Mouse (Mus musculus) limb, embryonic 14.5 days (tissue): Measurements from ENCODE around the gene Helz2. TPM values are rescaled to one million over a fixed set of nuclear protein-coding genes. Genes with fewer than 3 reads are reported as not detected.
"Not testable (repeated sequence)": the region's sequence is repeated elsewhere in the genome, so short reads cannot be mapped to it uniquely, and the experiment has no call there.

Experiments
- ATAC-seq: fragments of 200-750 bp; cut with Nextera tagmentation; 2 replicates; pipeline ENCODE4 v1.8.0; 2017; ENCODE audit warnings: low read depth, moderate number of reproducible peaks, moderate TSS enrichment; ENCODE audit not compliant: low FRiP score
- DNase-seq: peaks from one replicate; pipeline ENCODE4 v3.0.0-alpha.2; 2015; ENCODE audit warnings: low spot score
- H3K27ac ChIP-seq: fragments of 300-500 bp; sonication (generic); replicated peaks from 2 replicates; pipeline ENCODE4 v1.5.1; 2014; ENCODE audit warnings: low read depth, mild to moderate bottlenecking, low read length, moderate library complexity, mixed read lengths
- H3K27me3 ChIP-seq: fragments of 300-500 bp; sonication (generic); 2 replicates; pipeline ENCODE4 v1.6.1; 2014; ENCODE audit warnings: low read length, mixed read lengths; ENCODE audit not compliant: control insufficient read depth, insufficient read depth
- H3K36me3 ChIP-seq: fragments of 300-500 bp; sonication (generic); 2 replicates; pipeline ENCODE4 v1.6.1; 2014; ENCODE audit warnings: mild to moderate bottlenecking, low read length, moderate library complexity, mixed read lengths; ENCODE audit not compliant: control insufficient read depth, insufficient read depth
- H3K4me1 ChIP-seq: fragments of 300-500 bp; sonication (generic); 2 replicates; pipeline ENCODE4 v1.6.1; 2014; ENCODE audit warnings: antibody characterized with exemption, low read length, mixed read lengths; ENCODE audit not compliant: control insufficient read depth, insufficient read depth
- H3K4me2 ChIP-seq: fragments of 300-500 bp; sonication (generic); replicated peaks from 2 replicates; pipeline ENCODE4 v1.6.1; 2014; ENCODE audit warnings: low read depth, mild to moderate bottlenecking, low read length, moderate library complexity; ENCODE audit not compliant: severe bottlenecking
- H3K4me3 ChIP-seq: fragments of 300-500 bp; sonication (generic); replicated peaks from 2 replicates; pipeline ENCODE4 v1.5.1; 2014; ENCODE audit warnings: low read length
- H3K9ac ChIP-seq: fragments of 300-500 bp; sonication (generic); 2 replicates; pipeline ENCODE4 v1.6.1; 2014; ENCODE audit warnings: mild to moderate bottlenecking, low read depth, low read length, moderate library complexity; ENCODE audit not compliant: severe bottlenecking
- H3K9me3 ChIP-seq: fragments of 300-500 bp; sonication (generic); 2 replicates; pipeline ENCODE4 v1.6.1; 2016; ENCODE audit warnings: low read length; ENCODE audit not compliant: control insufficient read depth
- POLR2A ChIP-seq: fragments of 200-500 bp; IDR thresholded peaks from 2 replicates; pipeline ENCODE4 v1.8.0; 2012; ENCODE audit warnings: inconsistent platforms, mild to moderate bottlenecking, moderate library complexity, borderline replicate concordance; ENCODE audit not compliant: insufficient read depth, insufficient read length; ENCODE audit errors: extremely low read depth
- WGBS: fragments of 180-500 bp; shearing (Covaris S2); extraction: QIAGEN DNeasy Blood & Tissue Kit; methylation state at CpG from one replicate; pipeline ENCODE4 v1.1.7; 2014; 5-methylcytosine and 5-hydroxymethylcytosine counted together
- polyA plus RNA-seq, 2 experiments: library from polyadenylated mRNA; depleted of rRNA in 1 of 2; stranded (reverse) in 1 of 2; unstranded in 1 of 2; fragments of >200 nt; fragmentation: Nextera tagmentation in 1 of 2; extraction: Ambion mirVana in 1 of 2; gene quantifications; 2 replicates each; pipeline versions ENCODE4 v1.2.1 to v1.2.3; 2012 to 2014

Helz2 gene
- polyA plus RNA-seq (2012; rRNA removed) (6.4 and 8.3 TPM in 2 replicates), polyA plus RNA-seq (2014; fragmentation: Nextera tagmentation; extraction: Ambion mirVana) (1.3 and 1.5 TPM in 2 replicates)

DNA sequence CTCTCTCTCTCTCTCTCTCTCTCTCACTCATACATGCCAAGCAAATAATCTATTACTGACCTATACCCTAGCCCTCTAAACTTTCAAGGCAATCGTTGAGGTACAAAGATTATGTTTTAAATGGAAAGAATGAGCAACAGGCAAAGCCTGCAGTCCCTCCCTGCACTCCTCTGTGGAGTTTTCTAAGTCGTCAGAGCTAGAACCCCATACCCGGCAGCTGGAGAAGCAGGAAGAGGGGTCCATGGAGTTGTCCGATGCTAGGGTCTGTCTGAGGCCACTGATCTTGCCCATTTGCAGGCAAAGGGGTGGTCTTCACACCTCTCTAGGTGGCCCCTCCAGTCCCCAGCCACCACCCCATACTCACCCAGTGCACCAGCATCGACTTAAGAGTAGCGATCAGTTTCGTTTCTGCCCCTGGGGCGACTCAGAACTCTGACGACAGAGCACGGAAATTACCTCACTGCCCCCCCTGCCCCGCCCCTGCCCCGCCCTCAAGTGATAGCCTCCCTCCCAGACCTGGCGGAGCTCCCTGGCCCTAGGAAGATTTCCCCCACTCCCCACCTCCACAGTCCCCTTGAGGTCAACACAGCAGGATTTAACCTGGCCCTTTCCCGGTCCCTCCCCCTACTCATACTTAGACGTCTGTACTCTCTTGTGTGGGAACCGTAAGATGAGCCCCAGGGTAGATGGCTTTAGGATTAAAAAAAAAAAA, at the start of gene Helz2:
Helz2 (minus strand) TSS at position 426 of the 712 bp plus-strand sequence.
- H3K9ac ChIP-seq, result peak within 1 kb of the TSS; percentile 66
- ATAC-seq (peak; percentile 59; the same call in 1 of the 2 replicates), DNase-seq (peak; percentile 42)
- H3K27me3 ChIP-seq, result no peaks in the 10 kb centered on the region
- H3K36me3 ChIP-seq, result peaks cover 4% of the 10 kb centered on the region; the same call in 1 of the 2 replicates
- WGBS, result 5% methylated on average over 14 of the region's 16 CpGs
- H3K4me3 ChIP-seq, result peak within 1 kb of the TSS; percentile 49
- H3K4me1 ChIP-seq, result peaks cover 6% of the 10 kb centered on the region
- no peak for TF ChIP-seq POLR2A
- H3K4me2 ChIP-seq, result peak within 1 kb of the TSS; percentile 61
- no peaks in the 10 kb centered on the region for H3K9me3 ChIP-seq
- H3K27ac ChIP-seq, result no peak within 1 kb of the TSS

DNA sequence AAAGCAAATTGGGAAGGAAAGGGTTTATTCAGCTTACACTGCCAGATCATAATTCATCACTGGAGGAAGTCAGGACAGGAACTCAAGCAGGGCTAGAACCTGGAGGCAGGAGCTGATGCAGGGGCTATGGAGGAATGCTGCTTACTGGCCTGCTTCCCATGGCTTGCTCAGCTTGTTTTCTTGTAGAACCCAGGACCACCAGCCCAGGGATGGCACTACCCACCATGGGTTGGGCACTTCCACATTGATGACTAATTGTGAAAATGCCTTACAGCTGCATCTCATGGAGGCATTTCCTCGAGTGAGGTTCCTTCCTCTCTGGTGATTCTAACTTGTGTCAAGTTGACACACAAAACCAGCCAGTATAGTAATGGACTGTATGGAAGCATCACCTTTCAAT, 49.1 kb upstream of the Helz2 start:
- 86% methylated on average over 1 of the region's 1 CpGs for WGBS

DNA sequence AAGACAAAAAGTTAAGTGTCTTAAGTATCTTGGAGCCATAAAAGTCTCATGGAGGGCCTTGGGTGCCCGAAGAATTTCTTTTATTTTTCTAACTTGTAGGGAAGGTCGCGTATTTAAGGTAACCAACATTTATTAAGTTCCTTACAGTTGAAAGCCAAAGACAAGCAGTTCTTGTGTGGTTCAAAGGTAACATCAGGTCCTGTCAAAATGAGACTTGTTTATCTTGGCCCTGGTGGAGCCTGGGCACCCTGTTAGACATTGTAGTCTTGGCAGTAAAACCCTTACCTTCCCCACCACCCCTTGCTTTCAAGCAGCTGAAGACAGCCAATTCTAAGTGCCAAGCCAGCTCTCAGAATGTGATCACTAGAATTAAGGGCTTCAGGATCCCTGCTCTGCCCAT, 46.9 kb upstream of the Helz2 start:
- whole genome bisulfite sequencing, result 76% methylated on average over 3 of the region's 3 CpGs
- Histone ChIP-seq H3K27me3 (no peaks in the 10 kb centered on the region), H3K9me3 (no peaks in the 10 kb centered on the region), H3K27ac (0 out of 2 replicates have a peak overlapping the region, but pooled peaks have one; percentile 95), H3K4me3 (peak overlapping the region; percentile 67), H3K4me1 (peaks cover 12% of the 10 kb centered on the region; the same call in 1 of the 2 replicates), H3K36me3 (0 out of 2 replicates have a peak, but pooled peaks cover 6% of the 10 kb centered on the region), H3K9ac (peak overlapping the region; percentile 85; the same call in 1 of the 2 replicates), H3K4me2 (peak overlapping the region; percentile 61)
- DNase-seq (no peak), ATAC-seq (no peak)
- no peak for TF ChIP-seq POLR2A

More for the DNA sequence above, 49.1 kb upstream of the Helz2 start:
- Histone ChIP-seq H3K4me1 (peaks cover 12% of the 10 kb centered on the region; the same call in 1 of the 2 replicates), H3K27me3 (no peaks in the 10 kb centered on the region), H3K4me3 (no peak overlapping the region), H3K9ac (no peak overlapping the region), H3K4me2 (no peak overlapping the region), H3K9me3 (no peaks in the 10 kb centered on the region), H3K27ac (no peak overlapping the region), H3K36me3 (0 out of 2 replicates have a peak, but pooled peaks cover 2% of the 10 kb centered on the region)
- ATAC-seq (no peak), DNase-seq (no peak)
- TF ChIP-seq POLR2A, result no peak

DNA sequence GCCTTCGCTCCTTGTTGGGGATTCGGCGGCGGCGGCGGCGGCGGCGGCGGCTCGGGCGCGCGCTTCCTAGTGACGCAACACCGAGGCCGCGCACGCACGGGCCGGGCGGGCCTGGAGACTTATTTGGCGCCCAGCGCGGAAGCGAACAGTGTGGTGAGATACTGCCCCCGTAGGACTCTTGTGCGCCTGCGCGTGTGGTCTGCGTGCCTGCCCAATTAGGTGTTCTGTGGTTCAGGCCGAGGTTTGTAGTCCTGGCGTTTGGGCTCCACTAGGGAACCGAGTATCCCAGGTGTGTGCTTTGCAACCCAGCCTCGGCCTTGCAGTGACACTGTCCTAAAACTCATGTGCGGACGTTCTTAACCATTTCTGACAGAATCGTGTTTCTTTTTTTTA, 46.1 kb upstream of the Helz2 start, which contains the start of gene Gmeb2:
Gmeb2 (minus strand) TSS at position 78 of the 393 bp plus-strand sequence.
- under 1% methylated on average over 12 of the region's 38 CpGs for WGBS
- H3K4me3 ChIP-seq, result peak within 1 kb of the TSS; percentile 67

DNA sequence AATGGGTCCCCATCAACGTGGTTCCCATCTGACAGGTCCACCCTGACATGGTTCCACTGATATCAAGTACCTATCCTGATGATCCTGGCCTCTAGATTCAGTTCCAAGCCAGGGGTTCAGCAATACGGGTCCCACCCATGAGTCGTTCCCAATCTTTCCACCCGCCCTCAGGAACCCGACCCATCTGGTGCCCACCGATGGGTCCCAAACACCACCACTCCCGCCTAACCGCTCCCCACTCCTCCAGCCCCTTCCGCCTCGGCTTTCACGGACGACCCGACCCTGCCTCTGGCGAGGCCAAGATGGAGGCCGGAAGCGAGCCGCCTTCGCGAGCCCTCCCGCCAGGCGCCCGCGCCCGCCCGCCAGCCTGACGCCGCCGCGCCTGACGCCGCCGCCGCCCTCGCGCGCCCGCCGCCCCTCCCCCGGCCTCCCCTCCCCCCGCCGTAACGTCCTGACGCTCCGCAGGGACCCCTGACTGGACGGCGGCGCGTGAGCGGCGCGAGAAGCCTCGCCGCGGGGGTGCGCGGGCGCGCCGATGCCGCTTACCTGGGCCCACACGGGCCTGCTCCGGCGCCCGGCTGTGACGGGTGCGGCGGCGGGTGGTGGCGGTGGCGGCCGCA, 45.6 kb upstream of the Helz2 start:
- H3K27me3 ChIP-seq, result no peaks in the 10 kb centered on the region
- H3K4me3 ChIP-seq, result peak overlapping the region; percentile 67
- H3K9ac ChIP-seq, result peak overlapping the region; percentile 85
- WGBS, result 1% methylated on average over 39 of the region's 71 CpGs
- TF ChIP-seq POLR2A, result peak; percentile 78; the same call in 1 of the 2 replicates
- H3K4me2 ChIP-seq, result peak overlapping the region; percentile 62
- H3K27ac ChIP-seq, result peak overlapping the region; percentile 95
- ATAC-seq (peak; percentile 89), DNase-seq (peak; percentile 64)
- no peaks in the 10 kb centered on the region for H3K9me3 ChIP-seq
- peaks cover 11% of the 10 kb centered on the region; the same call in 1 of the 2 replicates for H3K36me3 ChIP-seq
- H3K4me1 ChIP-seq, result peaks cover 12% of the 10 kb centered on the region; the same call in 1 of the 2 replicates

More for the DNA sequence above, 46.1 kb upstream of the Helz2 start, which contains the start of gene Gmeb2:
- DNase-seq, result peak; percentile 98
- not testable (repeated sequence) for H3K27me3 ChIP-seq, H3K9me3 ChIP-seq
- peaks cover 10% of the 10 kb centered on the region; the same call in 1 of the 2 replicates for H3K36me3 ChIP-seq
- peak within 1 kb of the TSS; percentile 95 for H3K27ac ChIP-seq
- peak within 1 kb of the TSS; percentile 62 for H3K4me2 ChIP-seq
- H3K4me1 ChIP-seq, result peaks cover 12% of the 10 kb centered on the region; the same call in 1 of the 2 replicates
- peak within 1 kb of the TSS; percentile 85 for H3K9ac ChIP-seq
- 0 out of 2 replicates have a peak, but pooled peaks have one; percentile 18 for TF ChIP-seq POLR2A
- peak; percentile 97 for ATAC-seq
